Mouse (Mus musculus): ENCODE results near the gene Syt13. TPM values are rescaled to one million over a fixed set of nuclear protein-coding genes. Genes with fewer than 3 reads are reported as not detected.
A peak's percentile ranks its signal among the peaks of the same experiment; 100 is the strongest.

Gene Syt13
- polyA plus RNA-seq, 1 experiment from 2014 or later = 0.23 TPM

GRCm38 (mm10) chr2:92987901-92988631 lies 73.2 kb downstream of the Syt13 start:
- no peaks in the 10 kb centered on the region for H3K27me3 ChIP-seq (ENCODE audit: control insufficient read depth, insufficient read depth, low read length)
- peak overlapping the region; percentile 2 to 7; a peak in 1 of 4 replicates for H3K4me3 ChIP-seq (ENCODE audit: control insufficient read depth in 1 of 2, insufficient read depth in 1 of 2, low read depth in 1 of 2, low read length in 2 of 2)
- H3K9ac ChIP-seq (ENCODE audit: low read length) = peak overlapping the region; percentile 64
- H3K4me2 ChIP-seq (ENCODE audit: low read length) = peak overlapping the region; percentile 52
- H3K27ac ChIP-seq (replicated peaks in 1 of 2; ENCODE audit: control insufficient read depth in 1 of 2, insufficient read depth in 1 of 2, low read depth in 2 of 2, low read length in 2 of 2) = peak overlapping the region; percentile 48 to 72
- peak; percentile 83 for ATAC-seq (ENCODE audit: insufficient number of reproducible peaks, insufficient read depth, low FRiP score, low read depth)
- H3K36me3 ChIP-seq (ENCODE audit: control insufficient read depth, insufficient read depth, low read length) = peaks cover 67% of the 10 kb centered on the region
- H3K4me1 ChIP-seq (ENCODE audit: control insufficient read depth in 2 of 2, insufficient read depth in 2 of 2, low read length in 2 of 2) = peaks cover 12 to 18% of the 10 kb centered on the region in 2 experiments
- no peaks in the 10 kb centered on the region for H3K9me3 ChIP-seq (ENCODE audit: control insufficient read depth, low read length)
- WGBS = 16% methylated on average over 19 of the region's 19 CpGs

- no peak overlapping the region for H3K27ac ChIP-seq (replicated peaks in 1 of 2; ENCODE audit: control insufficient read depth in 1 of 2, insufficient read depth in 1 of 2, low read depth in 2 of 2, low read length in 2 of 2)
- H3K4me3 ChIP-seq (ENCODE audit: control insufficient read depth in 1 of 2, insufficient read depth in 1 of 2, low read depth in 1 of 2, low read length in 2 of 2) = no peak overlapping the region
Observed at GRCm38 (mm10) chr2:92989593-92989992, 74.7 kb downstream of the Syt13 start.

GRCm38 (mm10) chr2:92991976-92992375 lies 77.1 kb downstream of the Syt13 start:
- ATAC-seq (ENCODE audit: insufficient number of reproducible peaks, insufficient read depth, low FRiP score, low read depth) = no peak
- Histone ChIP-seq H3K36me3 (ENCODE audit: control insufficient read depth, insufficient read depth, low read length) (peaks cover 46% of the 10 kb centered on the region), H3K9ac (ENCODE audit: low read length) (no peak overlapping the region), H3K9me3 (ENCODE audit: control insufficient read depth, low read length) (no peaks in the 10 kb centered on the region), H3K4me1 (ENCODE audit: control insufficient read depth in 2 of 2, insufficient read depth in 2 of 2, low read length in 2 of 2) (peaks cover 12 to 18% of the 10 kb centered on the region in 2 experiments), H3K4me2 (ENCODE audit: low read length) (no peak overlapping the region), H3K27ac (replicated peaks in 1 of 2; ENCODE audit: control insufficient read depth in 1 of 2, insufficient read depth in 1 of 2, low read depth in 2 of 2, low read length in 2 of 2) (no peak overlapping the region), H3K4me3 (ENCODE audit: control insufficient read depth in 1 of 2, insufficient read depth in 1 of 2, low read depth in 1 of 2, low read length in 2 of 2) (no peak overlapping the region), H3K27me3 (ENCODE audit: control insufficient read depth, insufficient read depth, low read length) (no peaks in the 10 kb centered on the region)
- WGBS = 86% methylated on average over 5 of the region's 5 CpGs

More at GRCm38 (mm10) chr2:92989593-92989992, 74.7 kb downstream of the Syt13 start:
- Histone ChIP-seq H3K4me1 (ENCODE audit: control insufficient read depth in 2 of 2, insufficient read depth in 2 of 2, low read length in 2 of 2) (peaks cover 12 to 18% of the 10 kb centered on the region in 2 experiments), H3K9ac (ENCODE audit: low read length) (no peak overlapping the region), H3K36me3 (ENCODE audit: control insufficient read depth, insufficient read depth, low read length) (peaks cover 68% of the 10 kb centered on the region), H3K4me2 (ENCODE audit: low read length) (no peak overlapping the region), H3K27me3 (ENCODE audit: control insufficient read depth, insufficient read depth, low read length) (no peaks in the 10 kb centered on the region), H3K9me3 (ENCODE audit: control insufficient read depth, low read length) (no peaks in the 10 kb centered on the region)
- no peak for ATAC-seq (ENCODE audit: insufficient number of reproducible peaks, insufficient read depth, low FRiP score, low read depth)
- WGBS = 93% methylated on average over 9 of the region's 9 CpGs

DNA sequence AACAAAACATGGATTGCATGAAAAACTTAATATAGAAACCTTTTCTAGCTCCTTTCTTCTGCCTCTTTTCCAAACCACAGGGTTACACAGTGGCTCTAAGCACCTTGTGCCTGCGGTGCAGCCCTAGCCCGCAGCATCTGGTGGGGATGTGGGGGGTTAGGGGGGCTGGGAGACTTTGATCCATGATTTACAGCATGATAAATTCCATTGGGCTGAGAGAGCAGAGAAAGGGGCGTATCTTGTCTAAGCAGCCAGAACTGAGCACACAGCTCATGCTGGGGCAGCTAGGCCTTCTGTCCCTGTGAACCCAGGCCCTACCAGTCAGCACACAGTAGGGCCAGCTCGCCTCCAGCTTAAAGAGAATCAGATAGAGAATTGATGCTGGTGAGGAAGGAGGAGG lies 90.1 kb downstream of the Syt13 start:
- Histone ChIP-seq H3K4me1 (ENCODE audit: control insufficient read depth in 2 of 2, insufficient read depth in 2 of 2, low read length in 2 of 2) (0 out of 4 replicates have a peak, but pooled peaks cover 0 to 6% of the 10 kb centered on the region in 2 experiments), H3K4me2 (ENCODE audit: low read length) (no peak overlapping the region), H3K27me3 (ENCODE audit: control insufficient read depth, insufficient read depth, low read length) (no peaks in the 10 kb centered on the region), H3K36me3 (ENCODE audit: control insufficient read depth, insufficient read depth, low read length) (peaks cover 50% of the 10 kb centered on the region), H3K9ac (ENCODE audit: low read length) (no peak overlapping the region), H3K27ac (replicated peaks in 1 of 2; ENCODE audit: control insufficient read depth in 1 of 2, insufficient read depth in 1 of 2, low read depth in 2 of 2, low read length in 2 of 2) (no peak overlapping the region), H3K4me3 (ENCODE audit: control insufficient read depth in 1 of 2, insufficient read depth in 1 of 2, low read depth in 1 of 2, low read length in 2 of 2) (no peak overlapping the region), H3K9me3 (ENCODE audit: control insufficient read depth, low read length) (no peaks in the 10 kb centered on the region)
- no peak for ATAC-seq (ENCODE audit: insufficient number of reproducible peaks, insufficient read depth, low FRiP score, low read depth)
- WGBS = 80% methylated on average over 4 of the region's 4 CpGs

Other genes with a start within 250 kb of the Syt13 start
- gene Prdm11, start 131.1 kb downstream of the Syt13 start, polyA plus RNA-seq (2014; fragmentation: Nextera tagmentation; extraction: Ambion mirVana) = 3.3 and 4.2 TPM in 2 replicates

All from heart, embryonic 14.5 days (tissue).